Mouse (Mus musculus): Measurements from ENCODE around the gene Epn2.

- peak; percentile 68; the same call in 1 of the 2 replicates for TF ChIP-seq POLR2A (IDR thresholded peaks at IDR 0.05; ENCODE audit: borderline replicate concordance, extremely low read depth, low read depth, low read length)
- TF ChIP-seq CTCF (IDR thresholded peaks at IDR 0.05; ENCODE audit: insufficient read depth, low read length): no peak
These were observed 85.1 kb downstream of the Epn2 start, which contains the start of gene Mapk7 for GRCm38 (mm10) chr11:61494129-61494997.

Measured in lung, adult 2 months (tissue).